Mouse (Mus musculus): ENCODE data around the gene Fam89b.

DNA sequence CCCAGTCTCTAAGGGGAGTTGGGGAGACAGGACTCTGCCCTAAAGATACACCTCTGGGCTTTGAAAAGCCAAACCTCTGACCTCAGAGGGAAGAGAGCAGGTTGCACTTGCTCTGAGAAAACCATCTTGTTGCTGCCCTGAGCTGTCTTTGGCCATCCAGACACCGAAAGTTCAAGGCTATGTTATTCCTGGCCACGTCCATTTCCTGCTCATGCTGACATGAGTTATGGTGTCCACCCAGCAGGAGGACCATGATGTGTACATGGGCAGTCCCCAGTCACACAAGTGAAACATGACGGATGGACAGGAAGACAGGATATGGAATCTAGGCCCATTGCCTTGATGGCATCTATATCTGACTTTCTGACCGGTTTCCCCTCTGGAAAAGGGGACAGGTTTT is 49.0 kb downstream of the Fam89b start:
- TF ChIP-seq CTCF (IDR thresholded peaks at IDR 0.05; ENCODE audit: low read depth, low read length) (no peak), POLR2A (IDR thresholded peaks at IDR 0.05; ENCODE audit: extremely low read depth, insufficient read depth, low read length) (no peak)

Measured in liver, adult 2 months (tissue).